Mouse (Mus musculus): Measurements from ENCODE around the gene Zfp184.

GRCm38 (mm10) chr13:22006334-22007120 is 61.6 kb downstream of the Zfp184 start:
- no peak for TF ChIP-seq CTCF (IDR thresholded peaks at IDR 0.05; ENCODE audit: low read depth, low read length)
- no peak for TF ChIP-seq POLR2A (IDR thresholded peaks at IDR 0.05; ENCODE audit: borderline replicate concordance, low read depth, low read length)

All from bone marrow macrophage, adult 2 months (primary cell).